Mouse (Mus musculus) testis, adult 2 months (tissue): Measurements from ENCODE around the gene Xylt1.

Source experiments
- CTCF ChIP-seq: fragments of 200-500 bp; IDR thresholded peaks from 2 replicates; pipeline ENCODE4 v1.5.1; 2012; ENCODE audit warnings: low read depth, mild to moderate bottlenecking, inconsistent platforms, low read length, moderate library complexity; ENCODE audit not compliant: control insufficient read depth, insufficient read depth, insufficient replicate concordance
- POLR2A ChIP-seq: fragments of 200-500 bp; IDR thresholded peaks from 2 replicates; pipeline ENCODE4 v1.6.1; 2012; ENCODE audit warnings: low read depth, mild to moderate bottlenecking, inconsistent platforms, low read length, moderate library complexity; ENCODE audit not compliant: control insufficient read depth

DNA sequence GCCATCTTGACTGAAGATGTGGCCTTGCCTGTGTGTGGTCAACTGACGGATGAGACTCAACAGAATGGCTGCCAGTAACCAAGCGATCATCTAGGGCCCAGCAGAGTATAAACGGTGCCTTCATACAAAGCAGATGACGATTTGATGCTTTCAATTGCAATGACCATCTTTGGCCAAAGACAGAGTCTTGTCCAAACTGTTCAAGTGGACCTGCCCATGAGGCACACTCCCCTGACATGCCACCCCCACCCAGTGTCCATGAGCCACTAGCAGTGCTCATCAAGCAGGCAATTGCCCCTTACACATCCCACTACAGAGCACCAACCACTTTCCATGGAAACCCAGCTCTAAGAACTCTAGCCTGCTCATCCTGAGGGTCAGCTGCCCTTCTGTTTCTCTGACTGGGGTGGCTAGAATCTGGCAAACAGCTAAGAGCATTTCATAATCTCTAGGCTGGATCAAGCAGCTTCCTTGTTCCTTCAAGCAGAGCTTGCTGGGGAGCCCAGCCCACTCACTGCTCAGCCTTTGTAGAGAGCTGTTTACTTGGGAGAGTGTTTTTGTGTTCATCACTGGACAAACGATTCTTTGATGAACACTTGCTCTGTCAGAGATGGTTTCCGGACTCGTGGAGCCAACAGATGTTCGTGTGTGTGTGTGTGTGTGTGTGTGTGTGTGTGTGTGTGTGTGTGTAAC lies 114.0 kb downstream of the Xylt1 start:
- TF ChIP-seq CTCF: no peak
- no peak for TF ChIP-seq POLR2A
